Mouse (Mus musculus): ENCODE results near the gene Ush2a. TPM values are rescaled to one million over a fixed set of nuclear protein-coding genes. Genes with fewer than 3 reads are reported as not detected.

Ush2a gene
- not detected in 4 replicates for total RNA-seq (2023; ENCODE audit: inconsistent age)

GRCm38 (mm10) chr1:188261903-188262682 lies at the start of gene Ush2a:
TSS of gene Ush2a (plus strand) at chr1:188262023.

GRCm38 (mm10) chr1:189007239-189007979 lies 745.6 kb downstream of the Ush2a start, which contains the start of gene Kctd3:
TSS of gene Kctd3 (minus strand) at chr1:189007841.

